Mouse (Mus musculus) midbrain, embryonic 13.5 days (tissue): Measurements from ENCODE around the gene Rassf2. TPM values are rescaled to one million over a fixed set of nuclear protein-coding genes. Genes with fewer than 3 reads are reported as not detected.

Experiments
- ATAC-seq: fragments of 200-750 bp; cut with Nextera tagmentation; 2 replicates; pipeline ENCODE4 v1.8.0; 2017; ENCODE audit warnings: mild to moderate bottlenecking, moderate TSS enrichment, moderate library complexity
- H3K27ac ChIP-seq: fragments of 300-500 bp; sonication (generic); 2 replicates; pipeline ENCODE4 v1.5.1; 2015; ENCODE audit warnings: inconsistent platforms, mild to moderate bottlenecking, moderate library complexity
- H3K27me3 ChIP-seq: fragments of 300-500 bp; sonication (generic); 2 replicates; pipeline ENCODE4 v1.6.1; 2015; ENCODE audit warnings: mild to moderate bottlenecking, inconsistent platforms
- H3K36me3 ChIP-seq: fragments of 300-500 bp; sonication (generic); 2 replicates; pipeline ENCODE4 v1.6.1; 2015; ENCODE audit warnings: mild to moderate bottlenecking, inconsistent platforms
- H3K4me1 ChIP-seq: fragments of 300-500 bp; sonication (generic); replicated peaks from 2 replicates; pipeline ENCODE4 v1.6.1; 2015; ENCODE audit warnings: inconsistent platforms
- H3K4me2 ChIP-seq: fragments of 300-500 bp; sonication (generic); replicated peaks from 2 replicates; pipeline ENCODE4 v1.6.1; 2015; ENCODE audit warnings: moderate library complexity, mild to moderate bottlenecking, inconsistent platforms
- H3K4me3 ChIP-seq: fragments of 300-500 bp; sonication (generic); replicated peaks from 2 replicates; pipeline ENCODE4 v1.5.1; 2015; ENCODE audit warnings: mild to moderate bottlenecking, inconsistent platforms
- H3K9ac ChIP-seq: fragments of 300-500 bp; sonication (generic); replicated peaks from 2 replicates; pipeline ENCODE4 v1.6.1; 2015; ENCODE audit warnings: mild to moderate bottlenecking, inconsistent platforms
- H3K9me3 ChIP-seq: fragments of 300-500 bp; sonication (generic); 2 replicates; pipeline ENCODE4 v1.6.1; 2016; ENCODE audit warnings: mild to moderate bottlenecking, inconsistent platforms
- WGBS: fragments of 180-500 bp; shearing (Covaris S2); methylation state at CpG from one replicate; pipeline ENCODE4 v1.1.7; 2015; 5-methylcytosine and 5-hydroxymethylcytosine counted together
- polyA plus RNA-seq: library from polyadenylated mRNA; unstranded; fragments of >200 nt; fragmentation: Nextera tagmentation; extraction: Ambion mirVana; gene quantifications from 2 replicates; pipeline ENCODE4 v1.2.1, GENCODE M21; 2015

Gene Rassf2
- polyA plus RNA-seq, 1 experiment from 2014 or later: 28.0 TPM

- 85% methylated on average over 7 of the region's 7 CpGs for WGBS
- H3K4me1 ChIP-seq: peaks cover 7% of the 10 kb centered on the region
- no peak overlapping the region for H3K9ac ChIP-seq
- H3K4me2 ChIP-seq: no peak overlapping the region
- no peak overlapping the region for H3K27ac ChIP-seq
- H3K4me3 ChIP-seq: no peak overlapping the region
- ATAC-seq: no peak
- no peaks in the 10 kb centered on the region for H3K9me3 ChIP-seq
- H3K27me3 ChIP-seq: no peaks in the 10 kb centered on the region
- peaks cover 70% of the 10 kb centered on the region for H3K36me3 ChIP-seq
Measured at GRCm38 (mm10) chr2:131996369-131996768, 33.7 kb downstream of the Rassf2 start.

- Histone ChIP-seq H3K36me3 (peaks cover 65% of the 10 kb centered on the region), H3K4me3 (no peak overlapping the region)
- WGBS: 96% methylated on average over 12 of the region's 12 CpGs
Measured at GRCm38 (mm10) chr2:131995742-131996141, 34.3 kb downstream of the Rassf2 start.

GRCm38 (mm10) chr2:131994971-131995370, 35.1 kb downstream of the Rassf2 start:
- no peak for ATAC-seq
- Histone ChIP-seq H3K36me3 (peaks cover 59% of the 10 kb centered on the region), H3K4me1 (peaks cover 7% of the 10 kb centered on the region), H3K9me3 (no peaks in the 10 kb centered on the region), H3K9ac (no peak overlapping the region), H3K4me3 (no peak overlapping the region), H3K4me2 (no peak overlapping the region), H3K27me3 (no peaks in the 10 kb centered on the region), H3K27ac (no peak overlapping the region)
- WGBS: 95% methylated on average over 6 of the region's 6 CpGs

More at GRCm38 (mm10) chr2:131995742-131996141, 34.3 kb downstream of the Rassf2 start:
- H3K27ac ChIP-seq: no peak overlapping the region
- H3K4me2 ChIP-seq: no peak overlapping the region
- H3K4me1 ChIP-seq: peaks cover 7% of the 10 kb centered on the region
- no peaks in the 10 kb centered on the region for H3K9me3 ChIP-seq
- no peaks in the 10 kb centered on the region for H3K27me3 ChIP-seq
- no peak for ATAC-seq
- no peak overlapping the region for H3K9ac ChIP-seq

DNA sequence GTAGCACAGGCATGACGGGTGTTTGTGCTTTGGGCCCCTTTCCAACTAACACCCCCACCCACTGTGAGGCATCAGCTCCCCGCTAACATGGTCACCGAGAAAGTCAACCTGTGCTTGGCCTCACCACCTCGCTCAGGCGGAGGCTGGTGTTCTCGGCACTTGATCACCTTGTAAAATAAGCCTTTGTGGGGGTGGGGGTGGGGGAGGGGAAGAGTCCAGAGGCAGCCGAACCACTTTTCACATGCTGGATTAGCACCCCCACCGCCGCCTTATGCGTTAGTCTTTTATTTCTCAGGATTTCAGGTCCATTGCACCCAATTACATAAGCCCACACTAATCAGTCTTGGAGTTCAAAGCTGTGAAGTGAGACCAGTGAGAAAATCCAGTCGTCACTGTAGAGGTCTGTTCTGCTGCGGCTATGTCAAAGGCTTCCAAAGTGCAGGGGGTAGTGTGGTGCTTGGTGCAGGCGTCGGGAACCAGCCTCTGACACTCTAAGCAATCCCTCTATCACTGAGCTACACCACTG, 36.4 kb downstream of the Rassf2 start:
- ATAC-seq: peak; percentile 67
- Histone ChIP-seq H3K9ac (no peak overlapping the region), H3K36me3 (peaks cover 50% of the 10 kb centered on the region), H3K9me3 (no peaks in the 10 kb centered on the region), H3K27me3 (no peaks in the 10 kb centered on the region), H3K27ac (no peak overlapping the region), H3K4me2 (no peak overlapping the region; the same call in 1 of the 2 replicates), H3K4me1 (peaks cover 7% of the 10 kb centered on the region), H3K4me3 (no peak overlapping the region)
- 37% methylated on average over 14 of the region's 14 CpGs for WGBS

GRCm38 (mm10) chr2:131993151-131993550, 36.9 kb downstream of the Rassf2 start:
- H3K36me3 ChIP-seq: peaks cover 45% of the 10 kb centered on the region
- no peaks in the 10 kb centered on the region for H3K9me3 ChIP-seq
- no peak overlapping the region for H3K27ac ChIP-seq
- WGBS: 78% methylated on average over 4 of the region's 4 CpGs
- H3K4me3 ChIP-seq: no peak overlapping the region
- H3K4me1 ChIP-seq: peaks cover 7% of the 10 kb centered on the region
- H3K27me3 ChIP-seq: no peaks in the 10 kb centered on the region
- ATAC-seq: no peak
- no peak overlapping the region for H3K4me2 ChIP-seq
- no peak overlapping the region for H3K9ac ChIP-seq

GRCm38 (mm10) chr2:131992487-131992886, 37.6 kb downstream of the Rassf2 start:
- no peak for ATAC-seq
- Histone ChIP-seq H3K9me3 (no peaks in the 10 kb centered on the region), H3K27me3 (no peaks in the 10 kb centered on the region), H3K36me3 (peaks cover 39% of the 10 kb centered on the region), H3K9ac (no peak overlapping the region), H3K4me2 (no peak overlapping the region), H3K4me1 (peaks cover 7% of the 10 kb centered on the region), H3K27ac (no peak overlapping the region), H3K4me3 (no peak overlapping the region)
- 85% methylated on average over 2 of the region's 2 CpGs for WGBS

DNA sequence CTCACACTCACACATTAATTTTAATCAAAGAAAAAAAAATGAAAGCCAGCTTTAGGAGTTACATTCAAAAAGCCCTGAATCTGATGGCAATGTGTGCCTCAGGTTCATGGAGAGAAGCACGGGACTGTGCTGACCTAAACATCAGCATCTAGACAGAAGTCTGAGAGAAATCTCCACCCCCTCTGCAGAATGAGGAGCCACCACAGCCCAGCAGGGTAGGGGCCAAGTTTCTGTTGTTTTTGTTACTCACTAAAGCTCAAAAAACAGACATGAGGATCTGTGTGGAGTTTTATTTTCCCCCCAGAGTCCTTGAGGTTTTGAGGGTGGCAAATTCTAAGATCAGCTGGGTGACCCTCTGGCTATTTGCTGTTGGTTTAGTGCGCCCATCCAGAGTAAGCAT, 41.5 kb downstream of the Rassf2 start:
- no peak overlapping the region for H3K4me2 ChIP-seq
- H3K27me3 ChIP-seq: no peaks in the 10 kb centered on the region
- no peaks in the 10 kb centered on the region for H3K9me3 ChIP-seq
- H3K27ac ChIP-seq: no peak overlapping the region
- ATAC-seq: no peak
- peaks cover 4% of the 10 kb centered on the region; the same call in 1 of the 2 replicates for H3K4me1 ChIP-seq
- no peak overlapping the region for H3K4me3 ChIP-seq
- H3K9ac ChIP-seq: no peak overlapping the region
- 0 out of 2 replicates have a peak, but pooled peaks cover 3% of the 10 kb centered on the region for H3K36me3 ChIP-seq
- WGBS: 69% methylated on average over 2 of the region's 2 CpGs

GRCm38 (mm10) chr2:131987950-131988349, 42.1 kb downstream of the Rassf2 start:
- 51% methylated on average over 3 of the region's 3 CpGs for WGBS
- H3K9me3 ChIP-seq: no peaks in the 10 kb centered on the region
- no peaks in the 10 kb centered on the region for H3K27me3 ChIP-seq
- no peak overlapping the region for H3K27ac ChIP-seq
- ATAC-seq: no peak
- H3K4me1 ChIP-seq: no peaks in the 10 kb centered on the region
- H3K4me2 ChIP-seq: no peak overlapping the region
- H3K36me3 ChIP-seq: 0 out of 2 replicates have a peak, but pooled peaks cover 3% of the 10 kb centered on the region
- H3K4me3 ChIP-seq: no peak overlapping the region
- no peak overlapping the region for H3K9ac ChIP-seq

- no peak overlapping the region for H3K4me3 ChIP-seq
- no peaks in the 10 kb centered on the region for H3K27me3 ChIP-seq
- no peaks in the 10 kb centered on the region for H3K9me3 ChIP-seq
- H3K9ac ChIP-seq: no peak overlapping the region
- no peak overlapping the region for H3K27ac ChIP-seq
- 14% methylated on average over 6 of the region's 6 CpGs for WGBS
- peak; percentile 87 for ATAC-seq
- no peaks in the 10 kb centered on the region for H3K4me1 ChIP-seq
- H3K4me2 ChIP-seq: no peak overlapping the region
- H3K36me3 ChIP-seq: no peaks in the 10 kb centered on the region
Measured at GRCm38 (mm10) chr2:131982546-131983196, 47.4 kb downstream of the Rassf2 start.

DNA sequence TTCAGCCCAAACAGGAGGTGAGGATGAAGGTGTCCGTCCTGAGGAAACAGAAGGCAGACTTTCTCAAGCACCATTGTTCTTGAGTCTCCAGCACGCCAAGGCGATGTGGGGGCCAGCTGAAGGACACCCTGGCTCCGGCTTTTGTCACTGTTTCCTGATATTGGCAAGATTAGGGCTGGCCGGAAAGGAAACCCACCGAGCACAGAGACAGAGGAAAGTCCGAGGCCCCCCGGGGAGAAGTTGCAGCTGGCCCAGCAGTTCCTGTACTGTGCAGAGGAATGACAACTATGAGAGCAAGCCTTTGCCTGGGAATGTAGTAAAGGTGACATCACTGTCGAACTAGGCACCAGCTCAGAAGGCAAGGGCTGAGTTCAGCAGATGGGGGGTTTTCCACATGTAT, 49.2 kb downstream of the Rassf2 start:
- Histone ChIP-seq H3K4me3 (no peak overlapping the region), H3K36me3 (no peaks in the 10 kb centered on the region), H3K4me2 (no peak overlapping the region), H3K9ac (no peak overlapping the region), H3K27me3 (no peaks in the 10 kb centered on the region), H3K27ac (no peak overlapping the region), H3K4me1 (no peaks in the 10 kb centered on the region), H3K9me3 (no peaks in the 10 kb centered on the region)
- no peak for ATAC-seq
- WGBS: 45% methylated on average over 9 of the region's 9 CpGs

DNA sequence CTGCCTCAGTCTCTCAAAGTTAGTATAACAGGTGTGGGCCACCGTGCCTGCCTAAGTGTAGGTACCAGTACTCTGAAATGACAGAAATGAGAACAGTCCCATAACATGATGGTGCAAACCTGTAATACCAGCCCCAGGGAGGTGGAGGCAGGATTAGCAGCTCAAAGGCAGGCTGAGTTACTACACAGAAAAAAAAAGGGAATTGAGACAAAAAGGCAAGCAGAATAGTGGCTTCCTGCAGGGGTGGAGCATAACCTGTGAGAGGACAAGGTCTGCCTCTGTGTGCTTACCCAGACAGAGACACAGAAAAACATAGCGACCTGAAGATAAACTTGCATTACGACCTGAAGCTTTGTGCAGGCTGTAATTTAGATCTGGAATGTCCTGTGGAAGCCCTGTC, 53.4 kb downstream of the Rassf2 start:
- H3K27ac ChIP-seq: no peak overlapping the region
- no peaks in the 10 kb centered on the region for H3K9me3 ChIP-seq
- H3K4me3 ChIP-seq: no peak overlapping the region
- H3K36me3 ChIP-seq: no peaks in the 10 kb centered on the region
- H3K9ac ChIP-seq: no peak overlapping the region
- H3K27me3 ChIP-seq: no peaks in the 10 kb centered on the region
- no peaks in the 10 kb centered on the region for H3K4me1 ChIP-seq
- WGBS: 75% methylated on average over 3 of the region's 3 CpGs
- ATAC-seq: no peak
- no peak overlapping the region for H3K4me2 ChIP-seq

- no peaks in the 10 kb centered on the region for H3K36me3 ChIP-seq
- no peak overlapping the region for H3K4me2 ChIP-seq
- ATAC-seq: no peak
- H3K4me3 ChIP-seq: no peak overlapping the region
- H3K9me3 ChIP-seq: no peaks in the 10 kb centered on the region
- no peak overlapping the region for H3K27ac ChIP-seq
- WGBS: 75% methylated on average over 4 of the region's 4 CpGs
- no peak overlapping the region for H3K9ac ChIP-seq
- no peaks in the 10 kb centered on the region for H3K4me1 ChIP-seq
- H3K27me3 ChIP-seq: no peaks in the 10 kb centered on the region
Measured at GRCm38 (mm10) chr2:131971098-131971497, 59.0 kb downstream of the Rassf2 start.

DNA sequence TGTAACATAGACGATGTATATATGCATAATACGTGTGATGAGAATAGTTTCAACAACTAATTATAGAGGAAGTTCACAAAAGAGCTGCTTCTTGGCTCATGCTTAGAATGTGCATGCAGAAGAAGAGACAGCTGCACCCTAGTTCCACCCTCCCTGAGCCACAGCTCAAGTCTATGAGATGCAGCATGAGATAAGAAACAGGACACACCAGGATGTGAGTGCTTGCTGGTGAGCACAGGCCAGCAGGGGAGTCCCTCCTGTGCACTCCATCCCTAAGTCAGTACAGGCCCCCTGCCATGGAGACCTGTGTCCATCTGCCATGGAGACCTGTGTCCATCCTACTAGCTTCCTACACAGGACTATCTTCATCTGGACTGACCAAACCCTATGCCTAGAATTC, 59.5 kb downstream of the Rassf2 start:
- no peaks in the 10 kb centered on the region for H3K36me3 ChIP-seq
- H3K27ac ChIP-seq: no peak overlapping the region
- no peaks in the 10 kb centered on the region for H3K4me1 ChIP-seq
- H3K4me2 ChIP-seq: no peak overlapping the region
- H3K27me3 ChIP-seq: no peaks in the 10 kb centered on the region
- H3K9ac ChIP-seq: no peak overlapping the region
- H3K4me3 ChIP-seq: no peak overlapping the region
- WGBS: 94% methylated on average over 2 of the region's 2 CpGs
- H3K9me3 ChIP-seq: no peaks in the 10 kb centered on the region
- ATAC-seq: no peak
